Mouse (Mus musculus): ENCODE results near the gene Metrn. TPM values are rescaled to one million over a fixed set of nuclear protein-coding genes. Genes with fewer than 3 reads are reported as not detected.
"Not testable (repeated sequence)": the region's sequence is repeated elsewhere in the genome, so short reads cannot be mapped to it uniquely, and the experiment has no call there.

Metrn gene
- total RNA-seq, 2 experiments from 2014 or later: 82.0 to 86.9 TPM

DNA sequence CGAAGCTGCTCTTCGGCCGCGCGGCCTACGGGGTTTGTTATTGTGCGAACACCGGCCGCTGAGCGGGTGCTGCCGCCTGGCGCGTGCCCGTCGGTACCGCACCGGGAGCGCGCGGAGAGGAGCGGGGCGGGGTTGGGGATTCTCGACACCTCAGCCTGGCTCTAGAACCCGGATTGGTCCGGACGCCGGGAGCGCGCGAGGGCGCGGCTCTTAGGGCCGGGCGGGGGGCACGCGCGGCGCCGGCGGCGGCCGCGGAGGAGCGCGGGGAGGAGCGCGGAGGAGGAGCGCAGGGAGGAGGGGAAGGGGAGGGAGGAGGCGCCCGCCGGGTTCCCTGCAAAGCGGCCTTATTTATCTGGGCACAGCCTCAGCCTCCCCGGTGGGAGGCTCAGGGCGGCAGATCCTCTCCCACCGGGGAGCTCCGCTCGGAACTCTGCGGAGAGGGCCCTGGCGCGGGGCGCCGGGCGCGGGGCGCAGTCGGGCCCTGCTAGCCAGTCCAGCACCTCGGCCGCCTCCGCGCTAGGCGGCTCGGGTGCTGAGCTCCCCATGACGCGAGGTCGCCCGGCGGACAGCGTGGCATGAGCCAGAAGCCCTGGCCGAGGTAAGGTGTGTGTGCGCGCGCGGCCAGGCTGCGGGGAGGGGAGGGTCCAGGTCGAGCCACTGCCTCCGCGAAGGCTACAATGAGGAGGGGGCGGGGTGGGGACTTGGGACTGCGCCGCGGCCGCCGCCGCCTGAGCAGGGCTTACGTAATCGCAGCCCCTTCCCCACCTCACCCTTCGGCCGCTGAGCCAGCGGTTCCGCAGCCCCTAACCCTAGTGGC, 12.1 kb upstream of the Metrn start, which contains the start of gene Fbxl16:
Gene Fbxl16, plus strand, starts transcription at position 297 of the 817 bp plus-strand sequence.
- peak; percentile 86 to 93 for DNase-seq (ENCODE audit: low spot score in 2 of 2)

DNA sequence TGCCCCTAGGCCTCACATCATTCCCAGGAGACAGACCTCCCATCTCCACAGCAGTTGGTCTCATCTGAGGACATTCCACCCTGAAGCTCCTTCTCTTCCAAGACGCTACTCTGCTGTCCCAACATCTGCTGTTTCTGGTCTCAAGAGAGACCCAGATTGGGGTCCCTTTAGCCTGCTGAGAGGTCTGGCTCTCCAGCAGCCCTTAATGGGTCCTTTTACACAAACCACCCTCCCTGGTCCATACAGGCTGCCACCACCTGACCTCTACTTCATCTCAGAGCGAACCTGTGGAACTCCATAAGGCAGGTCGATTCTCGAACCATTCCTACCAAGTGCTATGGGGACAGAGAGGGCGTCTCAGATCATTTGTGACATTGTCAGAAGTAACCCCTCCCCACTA, 11.1 kb upstream of the Metrn start:
- no peak for DNase-seq (ENCODE audit: low spot score in 2 of 2)

GRCm38 (mm10) chr17:25807452-25807851, 10.5 kb upstream of the Metrn start:
- not testable (repeated sequence) for DNase-seq (ENCODE audit: low spot score in 2 of 2)

DNA sequence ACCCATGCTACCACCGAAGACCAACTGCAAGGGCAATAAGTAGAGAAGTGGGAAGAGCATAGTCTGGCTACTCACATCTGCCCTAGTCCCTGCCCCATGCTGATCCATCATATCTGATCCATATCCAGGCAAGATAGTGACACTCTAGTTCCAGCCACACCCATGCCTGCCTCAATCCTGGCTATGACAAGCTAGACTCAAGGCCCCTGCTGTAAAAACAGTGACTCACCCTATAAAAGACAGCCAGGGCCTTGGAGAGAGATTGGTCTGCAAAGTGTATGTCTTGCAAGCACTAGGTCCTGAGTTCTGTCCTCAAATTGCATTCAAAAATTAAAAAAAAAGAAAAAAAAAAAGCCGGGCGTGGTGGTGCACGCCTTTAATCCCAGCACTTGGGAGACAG, 9.6 kb upstream of the Metrn start:
- DNase-seq (ENCODE audit: low spot score in 2 of 2): no peak

DNA sequence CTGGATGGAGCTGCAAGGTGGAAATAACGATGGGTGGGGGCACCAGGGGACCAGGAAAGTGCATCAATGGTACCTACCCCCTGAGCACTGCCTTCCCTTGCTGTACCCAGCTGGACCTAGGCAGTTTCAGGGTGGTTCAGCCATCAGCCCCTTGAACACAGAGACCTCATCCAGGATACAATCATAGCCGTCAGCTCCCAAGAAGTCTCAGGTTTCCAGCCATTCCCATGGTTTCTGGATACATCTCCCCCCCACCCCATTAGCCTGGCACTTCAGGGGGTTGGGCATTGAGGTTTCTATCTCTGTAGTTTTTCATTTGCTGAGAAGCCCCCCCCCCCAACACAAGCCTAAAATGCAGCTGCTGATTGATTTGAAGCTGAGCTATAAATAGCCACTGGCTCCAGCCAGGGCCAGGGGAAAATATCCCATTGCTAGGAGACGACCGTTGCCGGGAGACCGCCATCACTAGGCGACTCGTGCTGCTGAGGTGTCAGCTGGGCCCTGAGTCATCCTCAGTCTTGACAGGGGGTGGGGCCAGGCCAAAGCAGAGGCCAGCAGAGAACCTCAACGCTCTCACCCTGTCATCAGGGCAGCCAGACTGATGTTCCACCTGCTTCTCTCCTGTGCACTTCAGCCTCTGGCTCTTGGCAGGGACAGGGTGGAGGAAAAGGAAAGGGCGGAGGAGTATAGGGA, 6.0 kb upstream of the Metrn start:
- DNase-seq (ENCODE audit: low spot score in 2 of 2): peak; percentile 81 to 90

DNA sequence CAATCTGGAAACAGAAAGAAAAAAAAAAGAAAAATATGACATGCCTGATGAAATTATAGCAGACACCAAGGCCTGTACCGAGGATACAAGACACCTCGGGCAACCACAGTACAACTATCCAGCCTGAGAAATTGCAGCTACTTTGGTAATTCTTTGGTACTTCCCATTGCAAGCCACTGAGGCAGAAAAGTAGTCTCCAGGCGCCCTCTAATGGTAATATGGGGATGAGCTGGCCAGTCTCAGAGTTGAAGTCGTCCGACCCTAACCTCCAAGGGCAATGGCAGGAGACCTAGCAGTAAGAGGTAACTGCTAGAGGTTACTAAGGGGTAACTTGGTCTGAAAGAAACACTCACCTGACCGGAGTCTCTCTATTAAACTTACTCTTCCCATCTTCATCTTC, 4.1 kb upstream of the Metrn start:
- peak; percentile 67 to 82 for DNase-seq (ENCODE audit: low spot score in 2 of 2)

- DNase-seq (ENCODE audit: low spot score in 2 of 2): no peak
Observed at GRCm38 (mm10) chr17:25796211-25796771, 645 bp downstream of the Metrn start.

- peak in 1 of 2 experiments; percentile 73 for DNase-seq (ENCODE audit: low spot score in 2 of 2)
Observed at GRCm38 (mm10) chr17:25795609-25796092, 1.3 kb downstream of the Metrn start, which contains the start of gene AC134908.4. Gene AC134908.4 (minus strand): TSS chr17:25795659.

DNA sequence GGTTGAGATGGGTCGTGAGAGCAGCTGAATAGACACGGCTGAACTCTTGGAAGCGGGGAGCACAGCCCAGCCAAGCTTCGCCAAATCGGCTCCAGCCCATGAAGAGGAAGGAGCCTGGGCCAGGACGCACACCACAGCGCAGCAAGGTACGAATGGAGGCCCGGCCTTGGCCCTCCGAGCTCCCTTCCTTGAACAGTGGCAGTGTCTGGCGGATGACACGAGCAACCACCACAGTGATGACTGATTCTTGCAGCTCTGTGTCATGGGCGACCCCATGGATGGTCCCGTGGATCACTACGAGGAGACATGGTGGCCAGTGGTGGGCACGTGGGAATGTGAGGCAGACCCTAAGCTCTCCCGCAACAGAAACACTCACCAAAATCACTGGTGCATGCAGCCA, 1.9 kb downstream of the Metrn start:
- DNase-seq (ENCODE audit: low spot score in 2 of 2): no peak

DNA sequence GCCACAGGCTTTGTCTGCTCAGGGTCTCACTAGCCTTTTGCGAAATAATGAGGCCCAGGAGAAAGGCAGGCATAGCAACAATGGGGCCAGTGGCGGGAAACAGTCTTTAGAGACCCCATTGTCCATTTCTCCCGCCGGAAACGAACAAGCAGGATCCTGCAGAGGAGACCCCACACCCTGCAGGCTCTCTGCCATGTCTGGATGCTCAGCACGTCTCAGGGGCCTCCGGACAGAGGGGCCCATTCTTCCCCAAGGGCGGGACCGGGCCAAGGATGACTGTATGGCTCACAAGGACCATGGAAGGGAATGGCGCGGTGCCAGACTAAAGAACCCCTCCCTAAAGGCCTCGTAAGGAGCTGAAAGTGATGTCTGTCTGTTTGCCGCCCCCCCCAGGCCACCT, 2.7 kb downstream of the Metrn start:
- DNase-seq (ENCODE audit: low spot score in 2 of 2): no peak

DNA sequence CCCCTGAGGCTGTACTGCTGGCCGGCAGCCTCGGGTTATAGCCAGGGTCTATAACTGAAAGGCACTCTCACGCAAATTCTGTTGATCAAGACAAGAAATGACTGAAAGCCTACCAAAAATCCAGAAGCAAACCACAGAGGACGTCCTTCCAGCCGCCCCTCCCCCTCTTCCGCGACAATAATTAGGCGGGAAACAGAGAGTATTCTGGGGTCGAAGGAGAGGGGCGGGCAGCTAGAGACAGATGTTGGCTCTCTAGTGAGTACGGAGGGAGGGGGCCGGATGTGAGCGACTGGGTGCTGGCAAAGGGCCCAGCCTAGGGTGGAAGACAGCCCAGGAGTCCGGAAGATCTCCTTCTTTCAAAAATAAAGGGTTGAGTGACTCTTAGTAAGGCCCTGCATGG, 4.3 kb downstream of the Metrn start, which contains the start of gene Fam173a:
Gene Fam173a, minus strand, starts transcription at position 287 of the 400 bp plus-strand sequence.
- DNase-seq (ENCODE audit: low spot score in 2 of 2): peak; percentile 66 to 73

DNA sequence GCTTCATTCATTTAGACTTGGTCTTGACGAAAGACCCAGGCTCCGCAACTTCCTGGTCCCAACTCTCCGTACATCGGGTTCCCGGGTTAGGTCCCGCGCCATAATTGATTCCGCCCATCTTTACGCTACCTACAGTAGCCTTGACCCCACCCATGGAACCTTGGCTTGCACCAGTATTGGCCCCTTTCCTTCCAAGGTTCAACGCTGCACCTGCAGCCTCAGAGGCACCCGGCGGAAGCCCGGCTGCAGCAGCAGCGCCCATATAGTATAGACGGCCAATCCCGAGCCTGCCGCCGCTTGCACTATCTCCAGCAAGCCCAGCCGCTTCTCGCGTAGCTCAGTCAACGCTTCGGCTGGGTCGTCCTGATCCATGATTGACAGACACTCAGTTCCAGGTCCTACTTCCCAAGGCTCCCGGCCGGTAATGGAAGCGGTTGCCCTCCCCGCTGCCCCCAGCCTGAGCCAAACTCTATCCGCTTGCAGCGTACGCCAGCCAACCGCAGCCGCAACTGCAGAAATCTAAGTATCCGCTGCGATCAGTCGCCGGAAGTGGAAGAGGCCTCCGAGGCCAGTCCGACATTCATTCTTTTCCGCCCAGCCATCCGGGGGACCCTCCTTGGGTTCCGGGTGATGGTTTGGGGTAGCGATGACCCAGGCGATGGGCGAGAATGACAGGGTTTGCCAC, 5.0 kb downstream of the Metrn start:
- DNase-seq (ENCODE audit: low spot score in 2 of 2): peak; percentile 86 to 89

DNA sequence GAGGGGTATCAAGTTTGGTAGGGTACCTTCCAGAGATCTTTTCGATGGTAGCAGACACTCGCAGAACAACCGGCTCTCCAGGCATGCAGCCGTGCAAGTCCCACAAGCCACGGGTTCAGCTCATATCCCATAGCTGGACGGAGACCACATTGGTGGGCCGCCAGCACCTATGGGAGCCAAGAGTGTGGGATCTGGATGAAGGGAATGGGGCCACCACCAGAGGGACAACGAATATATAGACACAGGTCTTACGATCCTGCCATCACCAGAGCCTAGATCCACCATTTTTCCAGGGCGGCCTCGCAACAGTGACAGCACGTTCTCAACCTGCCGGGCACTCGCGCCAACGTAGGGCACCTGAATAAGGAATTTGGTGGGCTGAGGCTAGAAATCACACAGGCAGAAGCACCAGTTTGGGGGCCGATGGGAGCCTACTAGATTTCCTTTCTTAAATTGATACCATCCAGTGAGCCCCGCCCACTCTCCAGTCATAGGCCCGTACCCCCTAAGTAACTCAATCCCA, 5.6 kb downstream of the Metrn start:
- no peak for DNase-seq (ENCODE audit: low spot score in 2 of 2)

GRCm38 (mm10) chr17:25786781-25787504, 10.0 kb downstream of the Metrn start:
- DNase-seq (ENCODE audit: low spot score in 2 of 2): no peak

DNA sequence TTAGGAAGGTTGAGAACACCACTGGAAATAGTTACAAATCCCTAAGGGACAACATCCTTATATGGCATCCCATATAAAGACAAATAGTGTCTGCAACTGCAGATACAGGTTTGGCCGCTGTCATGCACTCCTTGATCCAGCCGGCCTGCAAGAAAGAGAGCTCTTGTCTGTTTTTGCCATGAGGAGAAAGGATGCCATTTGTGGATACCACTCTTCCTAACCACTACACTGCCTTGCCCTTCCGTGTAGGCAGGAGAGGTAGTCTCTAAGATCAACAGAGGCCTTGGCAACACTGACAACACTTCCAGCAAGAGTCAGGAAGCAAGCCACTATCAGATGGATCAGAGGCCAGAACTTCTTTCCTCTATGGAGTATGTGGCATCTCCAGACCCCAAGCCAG, 10.7 kb downstream of the Metrn start, which contains the start of gene Ccdc78:
Gene Ccdc78, plus strand, starts transcription at position 301 of the 400 bp plus-strand sequence.
- DNase-seq (ENCODE audit: low spot score in 2 of 2): no peak

DNA sequence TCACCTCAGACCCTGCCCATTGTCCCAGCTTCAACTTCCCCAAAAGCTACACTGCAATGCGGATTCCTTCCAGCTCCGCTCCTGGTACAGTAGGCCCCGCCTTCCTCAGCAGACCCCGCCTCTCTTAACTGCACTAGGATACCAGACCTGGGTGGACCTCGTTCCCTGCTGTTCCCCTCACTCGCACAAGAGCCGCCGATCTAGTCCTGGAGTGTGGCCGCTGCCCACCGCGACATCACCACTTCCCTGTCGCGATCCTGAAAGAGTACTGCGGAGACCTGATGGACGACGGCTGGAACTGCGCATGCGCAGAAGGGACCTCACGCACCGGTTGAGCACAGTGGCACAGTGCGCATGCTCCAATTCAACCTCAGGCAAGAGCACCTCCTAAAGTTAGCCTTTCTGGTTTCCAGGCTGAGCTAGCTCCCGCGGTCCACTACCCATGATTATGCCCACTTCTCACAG, 11.6 kb downstream of the Metrn start, which contains the start of gene Haghl:
Gene Haghl, minus strand, starts transcription at position 393 of the 465 bp plus-strand sequence.
- peak; percentile 98 to 99 for DNase-seq (ENCODE audit: low spot score in 2 of 2)

DNA sequence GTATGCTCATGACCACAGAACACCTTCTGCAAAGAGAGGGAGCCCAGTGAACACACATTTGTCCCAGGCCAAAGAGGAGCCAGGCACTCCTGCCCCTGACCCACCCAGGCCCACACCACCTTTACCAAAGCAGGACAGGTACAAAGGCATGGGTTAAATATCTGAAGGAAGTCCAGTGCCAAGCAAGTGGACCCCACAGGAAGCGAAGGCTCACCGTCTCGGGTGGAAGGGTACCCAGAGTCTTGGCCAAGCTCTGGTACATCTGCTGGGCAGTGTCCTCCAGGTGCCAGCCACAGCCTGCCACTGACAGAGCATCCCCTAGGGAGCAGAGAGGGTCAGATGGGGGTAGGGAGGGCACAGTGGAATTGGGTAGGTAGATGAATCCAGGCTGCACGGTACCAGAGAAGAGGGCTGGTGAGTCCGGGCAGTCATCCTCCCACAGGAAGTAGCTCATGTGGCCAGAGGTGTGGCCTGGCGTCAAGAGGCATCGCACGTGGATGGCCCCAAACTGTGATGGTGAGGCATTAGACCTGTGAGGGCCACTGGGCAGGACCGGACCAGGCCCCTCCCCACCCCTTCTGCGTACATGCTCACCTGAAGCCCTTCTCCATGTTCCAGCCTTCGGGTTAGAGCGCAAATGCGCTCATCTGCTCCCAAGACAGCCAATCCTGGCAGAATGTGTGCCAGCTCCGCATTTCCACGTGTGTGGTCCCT, 12.9 kb downstream of the Metrn start:
- DNase-seq (ENCODE audit: low spot score in 2 of 2): no peak

DNA sequence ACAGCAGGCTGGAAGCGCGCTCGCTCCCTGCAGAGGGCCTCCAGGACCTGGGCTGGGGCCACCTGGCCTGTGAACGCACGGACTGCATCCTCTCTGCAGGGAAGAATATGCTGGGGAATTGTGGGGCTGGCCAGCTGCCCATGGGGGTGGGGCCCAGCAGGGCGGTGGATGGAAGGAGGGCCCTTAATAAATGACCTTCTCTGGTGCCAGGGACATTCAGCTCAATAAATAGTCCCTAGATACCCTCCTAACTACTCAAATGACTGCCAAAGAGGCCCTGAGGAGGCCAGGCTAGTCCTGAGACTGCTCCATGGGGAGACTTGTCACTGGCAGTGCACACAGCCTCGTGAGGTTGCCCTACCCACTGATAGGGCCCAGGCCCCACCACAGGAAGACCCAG, 13.8 kb downstream of the Metrn start:
- DNase-seq (ENCODE audit: low spot score in 2 of 2): no peak

- no peak for DNase-seq (ENCODE audit: low spot score in 2 of 2)
Observed at GRCm38 (mm10) chr17:25781339-25781738, 15.6 kb downstream of the Metrn start.
